Mouse (Mus musculus): ENCODE data around the gene Ppp1r13l. TPM values are rescaled to one million over a fixed set of nuclear protein-coding genes. Genes with fewer than 3 reads are reported as not detected.

The Ppp1r13l gene
- polyA plus RNA-seq, 1 experiment from 2014 or later = 4.7 TPM

DNA sequence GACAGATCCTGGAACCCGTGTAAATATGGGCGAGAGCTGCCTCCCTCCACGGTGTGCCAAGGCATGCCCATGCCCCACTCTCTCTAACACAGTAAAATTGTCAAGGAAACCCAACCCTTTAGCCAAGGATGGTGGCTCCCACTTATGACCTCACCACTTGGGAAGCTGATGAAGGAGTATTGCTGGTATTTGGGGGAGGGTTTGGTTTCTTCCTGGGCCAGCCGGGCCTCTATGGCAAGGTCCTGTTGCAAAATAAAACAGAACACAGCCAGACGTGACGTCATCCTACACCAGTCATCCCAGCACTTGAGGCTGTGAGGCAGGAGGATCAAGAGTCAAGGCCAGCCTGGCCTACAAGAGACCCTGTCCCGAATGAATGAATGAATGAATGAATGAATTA is 21.0 kb upstream of the Ppp1r13l start:
- H3K27ac ChIP-seq (replicated peaks; ENCODE audit: low read depth, low read length) = no peak overlapping the region
- H3K27me3 ChIP-seq (ENCODE audit: control insufficient read depth, insufficient read depth, low read length) = peaks cover 2% of the 10 kb centered on the region; the same call in 1 of the 2 replicates
- H3K4me1 ChIP-seq (ENCODE audit: control insufficient read depth, insufficient read depth, low read length) = no peaks in the 10 kb centered on the region; the same call in 1 of the 2 replicates
- no peak overlapping the region for H3K4me2 ChIP-seq (ENCODE audit: low read depth, low read length)
- no peak overlapping the region for H3K9ac ChIP-seq (replicated peaks; ENCODE audit: low read length)
- H3K36me3 ChIP-seq (replicated peaks; ENCODE audit: control insufficient read depth, insufficient read depth, low read depth, low read length) = no peaks in the 10 kb centered on the region
- no peak overlapping the region for H3K4me3 ChIP-seq (ENCODE audit: low read depth, low read length)
- WGBS = 65% methylated on average over 7 of the region's 7 CpGs
- ATAC-seq (replicated peaks; ENCODE audit: insufficient number of reproducible peaks, low FRiP score, low TSS enrichment, low read depth) (no peak), DNase-seq (ENCODE audit: low spot score) (no peak)
- H3K9me3 ChIP-seq (replicated peaks; ENCODE audit: control insufficient read depth, low read length) = no peaks in the 10 kb centered on the region

DNA sequence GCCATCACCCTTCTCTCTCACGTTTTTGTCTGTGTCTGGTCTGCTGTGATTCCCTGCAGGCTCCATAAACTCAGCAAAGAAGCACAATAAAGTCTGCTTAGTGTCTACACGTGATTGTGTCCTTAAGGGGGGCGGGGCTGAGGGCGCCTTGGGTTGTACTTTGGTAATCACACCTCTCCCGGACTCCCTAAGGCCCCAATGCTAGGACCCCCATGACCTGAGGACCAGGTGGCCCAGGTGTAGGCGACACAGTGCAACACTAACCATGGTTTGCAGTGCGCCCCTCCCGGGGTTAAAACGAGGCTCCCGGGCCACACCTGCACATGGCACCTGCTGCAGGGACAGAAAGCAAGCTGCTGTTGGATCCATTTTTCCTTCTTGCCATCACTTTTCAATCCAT is 18.3 kb upstream of the Ppp1r13l start:
- Histone ChIP-seq H3K4me3 (ENCODE audit: low read depth, low read length) (no peak overlapping the region), H3K4me2 (ENCODE audit: low read depth, low read length) (peak overlapping the region; percentile 93; the same call in 1 of the 2 replicates), H3K36me3 (replicated peaks; ENCODE audit: control insufficient read depth, insufficient read depth, low read depth, low read length) (no peaks in the 10 kb centered on the region), H3K9ac (replicated peaks; ENCODE audit: low read length) (no peak overlapping the region), H3K9me3 (replicated peaks; ENCODE audit: control insufficient read depth, low read length) (no peaks in the 10 kb centered on the region), H3K27me3 (ENCODE audit: control insufficient read depth, insufficient read depth, low read length) (peaks cover 2% of the 10 kb centered on the region; the same call in 1 of the 2 replicates), H3K4me1 (ENCODE audit: control insufficient read depth, insufficient read depth, low read length) (no peaks in the 10 kb centered on the region; the same call in 1 of the 2 replicates), H3K27ac (replicated peaks; ENCODE audit: low read depth, low read length) (no peak overlapping the region)
- ATAC-seq (replicated peaks; ENCODE audit: insufficient number of reproducible peaks, low FRiP score, low TSS enrichment, low read depth) = no peak
- DNase-seq (ENCODE audit: low spot score) = no peak
- 28% methylated on average over 10 of the region's 10 CpGs for WGBS

DNA sequence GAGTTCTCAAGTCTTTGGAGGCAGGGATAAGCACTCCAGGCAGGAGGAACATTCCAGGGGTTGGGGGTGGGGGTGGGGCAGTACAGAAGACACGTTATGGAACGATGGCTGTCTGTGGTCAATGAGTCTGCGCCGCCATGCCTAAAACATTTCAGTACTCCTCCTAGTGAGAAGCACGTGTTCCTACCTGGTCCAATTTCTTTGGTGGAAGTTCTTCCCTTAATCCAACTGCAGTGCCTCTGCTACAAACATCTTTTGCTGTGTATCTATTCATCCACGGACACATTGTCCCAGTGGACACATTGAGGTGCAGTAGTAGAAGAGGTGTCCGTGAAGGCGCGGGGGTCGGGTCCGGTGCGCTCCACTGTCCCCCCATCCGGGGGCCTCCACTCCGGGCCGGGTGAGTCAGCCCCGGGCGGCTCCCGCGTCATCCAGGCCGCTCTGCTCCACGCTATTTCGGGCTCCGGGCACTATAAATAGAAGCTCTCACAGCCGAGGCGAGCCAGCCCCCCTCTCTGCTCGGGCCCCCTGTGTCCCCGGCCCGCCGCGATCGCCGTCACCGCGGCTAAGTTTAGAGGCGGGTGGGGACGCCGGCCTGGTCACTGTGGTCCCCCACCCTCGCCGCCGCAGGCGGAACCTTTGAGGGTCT is 17.7 kb upstream of the Ppp1r13l start:
- ATAC-seq (replicated peaks; ENCODE audit: insufficient number of reproducible peaks, low FRiP score, low TSS enrichment, low read depth) (no peak), DNase-seq (ENCODE audit: low spot score) (no peak)
- Histone ChIP-seq H3K9ac (replicated peaks; ENCODE audit: low read length) (peak overlapping the region; percentile 61), H3K9me3 (replicated peaks; ENCODE audit: control insufficient read depth, low read length) (no peaks in the 10 kb centered on the region), H3K36me3 (replicated peaks; ENCODE audit: control insufficient read depth, insufficient read depth, low read depth, low read length) (no peaks in the 10 kb centered on the region), H3K4me1 (ENCODE audit: control insufficient read depth, insufficient read depth, low read length) (no peaks in the 10 kb centered on the region; the same call in 1 of the 2 replicates), H3K27me3 (ENCODE audit: control insufficient read depth, insufficient read depth, low read length) (peaks cover 2% of the 10 kb centered on the region; the same call in 1 of the 2 replicates), H3K4me2 (ENCODE audit: low read depth, low read length) (peak overlapping the region; percentile 93), H3K4me3 (ENCODE audit: low read depth, low read length) (peak overlapping the region; percentile 47), H3K27ac (replicated peaks; ENCODE audit: low read depth, low read length) (no peak overlapping the region)
- WGBS = under 1% methylated on average over 41 of the region's 41 CpGs

DNA sequence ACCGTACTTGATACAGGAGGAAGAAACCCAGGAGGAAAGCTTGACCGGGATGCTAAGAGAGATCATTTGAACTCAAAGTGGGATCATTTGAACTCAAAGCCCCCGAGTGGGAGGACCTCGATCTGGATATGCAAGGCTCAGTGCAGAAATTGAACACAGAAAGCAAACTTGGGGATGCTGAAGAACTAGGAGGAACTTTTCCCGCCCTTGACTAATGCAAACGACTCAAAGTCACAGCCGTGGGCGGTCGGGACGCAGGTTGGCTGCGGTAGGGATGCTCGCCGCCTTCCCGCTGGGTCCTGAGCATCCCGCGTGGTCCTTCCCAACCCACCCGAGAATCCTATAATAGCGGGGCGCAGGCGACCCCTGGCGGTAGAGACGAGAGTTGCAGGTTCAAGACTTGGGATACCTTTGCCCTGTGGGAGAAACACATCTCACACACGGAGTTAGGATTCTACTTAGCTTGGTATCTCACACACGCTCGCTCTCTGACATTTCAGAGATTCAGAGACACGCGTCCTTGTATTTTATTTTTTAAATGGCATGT is 17.0 kb upstream of the Ppp1r13l start:
- ATAC-seq (replicated peaks; ENCODE audit: insufficient number of reproducible peaks, low FRiP score, low TSS enrichment, low read depth) (no peak), DNase-seq (ENCODE audit: low spot score) (peak; percentile 92)
- Histone ChIP-seq H3K9me3 (replicated peaks; ENCODE audit: control insufficient read depth, low read length) (no peaks in the 10 kb centered on the region), H3K9ac (replicated peaks; ENCODE audit: low read length) (no peak overlapping the region; the same call in 1 of the 2 replicates), H3K4me2 (ENCODE audit: low read depth, low read length) (peak overlapping the region; percentile 93), H3K27me3 (ENCODE audit: control insufficient read depth, insufficient read depth, low read length) (peaks cover 2% of the 10 kb centered on the region; the same call in 1 of the 2 replicates), H3K4me1 (ENCODE audit: control insufficient read depth, insufficient read depth, low read length) (no peaks in the 10 kb centered on the region; the same call in 1 of the 2 replicates), H3K27ac (replicated peaks; ENCODE audit: low read depth, low read length) (no peak overlapping the region), H3K4me3 (ENCODE audit: low read depth, low read length) (peak overlapping the region; percentile 47), H3K36me3 (replicated peaks; ENCODE audit: control insufficient read depth, insufficient read depth, low read depth, low read length) (no peaks in the 10 kb centered on the region)
- under 1% methylated on average over 27 of the region's 27 CpGs for WGBS

DNA sequence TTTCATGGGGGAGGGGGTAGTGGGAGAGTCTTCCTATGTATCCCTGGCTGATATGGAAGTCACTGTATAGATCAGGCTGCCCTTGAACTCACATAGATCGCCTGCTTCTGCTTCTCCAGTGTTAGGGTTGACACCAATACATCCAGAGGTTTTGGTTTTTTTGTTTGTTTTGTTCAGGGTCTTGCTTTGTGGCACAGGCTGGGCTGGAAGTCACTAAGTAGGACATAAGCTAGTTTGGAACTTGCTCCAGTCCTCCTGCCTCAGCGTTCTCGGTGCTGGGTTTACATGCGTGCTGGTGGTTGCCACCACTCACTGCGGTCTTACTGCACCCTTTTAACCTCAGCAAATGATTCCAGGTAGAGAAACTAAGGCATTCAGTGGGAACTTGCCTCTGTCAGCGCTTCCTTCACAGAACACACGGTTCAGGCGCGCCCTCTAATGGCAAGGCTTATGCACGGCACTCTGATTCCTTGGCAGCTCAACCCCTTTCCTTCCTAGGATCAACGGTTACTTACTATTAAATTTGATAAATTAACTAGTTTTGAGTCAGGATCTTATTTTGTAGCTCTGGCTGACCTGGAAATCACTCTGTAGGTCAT is 16.2 kb upstream of the Ppp1r13l start:
- no peak for ATAC-seq (replicated peaks; ENCODE audit: insufficient number of reproducible peaks, low FRiP score, low TSS enrichment, low read depth)
- Histone ChIP-seq H3K4me1 (ENCODE audit: control insufficient read depth, insufficient read depth, low read length) (no peaks in the 10 kb centered on the region; the same call in 1 of the 2 replicates), H3K27me3 (ENCODE audit: control insufficient read depth, insufficient read depth, low read length) (peaks cover 2% of the 10 kb centered on the region; the same call in 1 of the 2 replicates), H3K36me3 (replicated peaks; ENCODE audit: control insufficient read depth, insufficient read depth, low read depth, low read length) (no peaks in the 10 kb centered on the region), H3K27ac (replicated peaks; ENCODE audit: low read depth, low read length) (no peak overlapping the region), H3K9ac (replicated peaks; ENCODE audit: low read length) (no peak overlapping the region), H3K4me2 (ENCODE audit: low read depth, low read length) (0 out of 2 replicates have a peak overlapping the region, but pooled peaks have one; percentile 5), H3K4me3 (ENCODE audit: low read depth, low read length) (no peak overlapping the region), H3K9me3 (replicated peaks; ENCODE audit: control insufficient read depth, low read length) (no peaks in the 10 kb centered on the region)
- WGBS = 2% methylated on average over 11 of the region's 11 CpGs
- peak; percentile 89 for DNase-seq (ENCODE audit: low spot score)

DNA sequence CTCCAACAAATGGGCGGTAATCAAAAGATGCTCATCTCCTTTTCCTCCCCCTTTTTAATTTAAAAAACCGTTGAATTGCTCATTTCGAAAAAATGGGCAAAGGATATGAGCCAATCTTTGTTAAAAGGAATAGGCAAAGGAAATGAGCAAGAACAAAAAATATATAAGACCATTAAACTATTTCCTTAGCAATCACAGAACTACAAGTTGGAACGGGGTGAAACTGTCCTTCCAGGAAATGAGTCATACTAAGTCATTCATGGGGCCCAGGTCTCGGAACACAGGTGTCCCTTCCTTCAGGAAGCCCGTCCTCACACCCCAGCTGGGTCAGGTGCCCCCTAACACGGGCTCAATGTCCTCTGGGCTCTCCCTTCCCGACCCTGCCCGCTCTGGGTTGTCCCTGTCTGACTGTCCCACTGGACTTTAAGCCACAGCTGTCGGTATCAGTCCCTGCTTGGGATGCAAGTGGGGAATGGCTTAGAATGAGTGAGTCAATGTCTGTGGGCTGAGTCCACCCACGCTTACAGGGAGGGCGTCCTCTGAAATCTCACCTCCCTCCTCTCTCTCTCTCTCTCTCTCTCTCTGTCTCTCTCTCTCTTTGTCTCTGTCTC is 15.2 kb upstream of the Ppp1r13l start, which contains the start of gene Ercc1:
Ercc1 (plus strand) TSS at position 542 of the 611 bp plus-strand sequence.
- ATAC-seq (replicated peaks; ENCODE audit: insufficient number of reproducible peaks, low FRiP score, low TSS enrichment, low read depth) (no peak), DNase-seq (ENCODE audit: low spot score) (no peak)
- peak within 1 kb of the TSS; percentile 78 for H3K27ac ChIP-seq (replicated peaks; ENCODE audit: low read depth, low read length)
- H3K9me3 ChIP-seq (replicated peaks; ENCODE audit: control insufficient read depth, low read length) = no peaks in the 10 kb centered on the region
- H3K9ac ChIP-seq (replicated peaks; ENCODE audit: low read length) = peak within 1 kb of the TSS; percentile 74
- peak within 1 kb of the TSS; percentile 60 for H3K4me2 ChIP-seq (ENCODE audit: low read depth, low read length)
- WGBS = 27% methylated on average over 12 of the region's 12 CpGs
- H3K36me3 ChIP-seq (replicated peaks; ENCODE audit: control insufficient read depth, insufficient read depth, low read depth, low read length) = no peaks in the 10 kb centered on the region
- H3K27me3 ChIP-seq (ENCODE audit: control insufficient read depth, insufficient read depth, low read length) = peaks cover 2% of the 10 kb centered on the region; the same call in 1 of the 2 replicates
- H3K4me1 ChIP-seq (ENCODE audit: control insufficient read depth, insufficient read depth, low read length) = no peaks in the 10 kb centered on the region; the same call in 1 of the 2 replicates
- H3K4me3 ChIP-seq (ENCODE audit: low read depth, low read length) = peak within 1 kb of the TSS; percentile 67

DNA sequence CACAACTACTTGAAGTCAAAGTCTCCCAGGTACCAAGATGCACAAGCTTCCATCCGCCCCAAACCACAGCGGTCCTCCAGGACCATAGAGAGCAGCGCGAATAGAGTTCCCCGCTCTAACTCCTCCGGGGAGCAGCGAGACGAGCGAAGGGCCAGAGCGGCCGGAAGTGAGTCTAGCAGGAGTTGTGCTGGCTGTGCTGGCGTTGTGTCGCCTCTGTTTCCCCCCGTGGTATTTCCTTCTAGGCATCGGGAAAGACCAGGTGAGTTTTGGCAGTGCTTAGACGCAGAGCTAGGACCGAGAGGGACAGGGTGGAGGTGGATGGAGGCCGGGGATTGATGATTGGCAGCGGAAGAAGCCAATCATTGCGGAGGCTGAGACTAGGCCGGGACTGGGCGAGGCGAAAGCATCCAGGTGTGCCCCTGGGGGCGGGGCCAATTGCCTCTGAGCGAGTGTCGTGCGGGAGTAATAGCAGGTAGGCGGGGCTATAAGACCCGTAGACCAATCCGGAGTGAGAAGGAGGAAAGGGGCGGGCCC is 14.5 kb upstream of the Ppp1r13l start:
- WGBS = under 1% methylated on average over 31 of the region's 31 CpGs
- H3K36me3 ChIP-seq (replicated peaks; ENCODE audit: control insufficient read depth, insufficient read depth, low read depth, low read length) = no peaks in the 10 kb centered on the region
- peak overlapping the region; percentile 74 for H3K9ac ChIP-seq (replicated peaks; ENCODE audit: low read length)
- DNase-seq (ENCODE audit: low spot score) (peak; percentile 99), ATAC-seq (replicated peaks; ENCODE audit: insufficient number of reproducible peaks, low FRiP score, low TSS enrichment, low read depth) (peak; percentile 90)
- H3K4me1 ChIP-seq (ENCODE audit: control insufficient read depth, insufficient read depth, low read length) = no peaks in the 10 kb centered on the region; the same call in 1 of the 2 replicates
- peaks cover 2% of the 10 kb centered on the region; the same call in 1 of the 2 replicates for H3K27me3 ChIP-seq (ENCODE audit: control insufficient read depth, insufficient read depth, low read length)
- H3K4me3 ChIP-seq (ENCODE audit: low read depth, low read length) = peak overlapping the region; percentile 67
- H3K9me3 ChIP-seq (replicated peaks; ENCODE audit: control insufficient read depth, low read length) = no peaks in the 10 kb centered on the region
- H3K4me2 ChIP-seq (ENCODE audit: low read depth, low read length) = peak overlapping the region; percentile 60
- H3K27ac ChIP-seq (replicated peaks; ENCODE audit: low read depth, low read length) = peak overlapping the region; percentile 78

Measured in embryonic facial prominence, embryonic 11.5 days (tissue).